Mouse (Mus musculus) MEL (cell line): ENCODE data around the gene Eloa. TPM values are rescaled to one million over a fixed set of nuclear protein-coding genes. Genes with fewer than 3 reads are reported as not detected.

Experiments
- DNase-seq: peaks from one replicate; pipeline ENCODE4 v3.0.0; 2011; ENCODE audit warnings: low read depth, low spot score
- H3K27ac ChIP-seq: 2 replicates; pipeline ENCODE4 v1.5.1; 2012; ENCODE audit warnings: low read depth, mild to moderate bottlenecking, control low read depth, low read length, moderate library complexity; ENCODE audit not compliant: control insufficient read depth
- H3K27me3 ChIP-seq, 2 experiments: fragments of 150-350 bp in 1 of 2; sonication (generic) in 1 of 2; 2 replicates each; pipeline ENCODE4 v1.6.1; 2012; ENCODE audit warnings: low read length in 2 of 2, mild to moderate bottlenecking in 2 of 2, improper control_type of control experiment in 1 of 2, moderate library complexity in 1 of 2; ENCODE audit not compliant: insufficient read depth in 2 of 2, control insufficient read depth in 1 of 2
- H3K36me3 ChIP-seq, 2 experiments: 2 replicates each; pipeline ENCODE4 v1.6.1; 2012 to 2014; ENCODE audit warnings: low read length in 2 of 2, improper control_type of control experiment in 1 of 2, inconsistent platforms in 1 of 2, mild to moderate bottlenecking in 1 of 2; ENCODE audit not compliant: insufficient read depth in 2 of 2, control insufficient read depth in 1 of 2
- H3K4me1 ChIP-seq, 2 experiments: fragments of 150-350 bp in 1 of 2; sonication (generic) in 1 of 2; 2 replicates each; pipeline ENCODE4 v1.6.1; 2012; ENCODE audit warnings: low read length in 2 of 2, improper control_type of control experiment in 1 of 2, mild to moderate bottlenecking in 1 of 2; ENCODE audit not compliant: insufficient read depth in 2 of 2, control insufficient read depth in 1 of 2
- H3K4me3 ChIP-seq, 2 experiments: fragments of 150-350 bp in 1 of 2; sonication (generic) in 1 of 2; 2 replicates each; pipeline ENCODE4 v1.5.1; 2012; ENCODE audit warnings: low read depth in 2 of 2, low read length in 2 of 2, mild to moderate bottlenecking in 2 of 2, moderate library complexity in 2 of 2, control low read depth in 1 of 2, improper control_type of control experiment in 1 of 2; ENCODE audit not compliant: control insufficient read depth in 1 of 2, insufficient read depth in 1 of 2
- H3K79me2 ChIP-seq: 2 replicates; pipeline ENCODE4 v1.6.1; 2012; ENCODE audit warnings: mild to moderate bottlenecking, low read length, moderate library complexity; ENCODE audit not compliant: control insufficient read depth, poor library complexity, insufficient read depth
- H3K9ac ChIP-seq: 2 replicates; pipeline ENCODE4 v1.6.1; 2012; ENCODE audit warnings: low read depth, mild to moderate bottlenecking, control low read depth, low read length, moderate library complexity; ENCODE audit not compliant: control insufficient read depth, poor library complexity, severe bottlenecking
- H3K9me3 ChIP-seq: fragments of 150-350 bp; sonication (generic); replicated peaks from 2 replicates; pipeline ENCODE4 v1.6.1; 2012; ENCODE audit warnings: mild to moderate bottlenecking, low read length, improper control_type of control experiment, moderate library complexity; ENCODE audit not compliant: insufficient read depth
- CHD1 ChIP-seq: IDR thresholded peaks from 2 replicates; pipeline ENCODE4 v1.6.1; 2012; ENCODE audit warnings: low read depth, mild to moderate bottlenecking, inconsistent platforms, low read length, improper control_type of control experiment
- CHD2 ChIP-seq: IDR thresholded peaks from 2 replicates; pipeline ENCODE4 v1.6.1; 2011; ENCODE audit warnings: low read length, improper control_type of control experiment
- E2F4 ChIP-seq: IDR thresholded peaks from 2 replicates; pipeline ENCODE4 v1.6.1; 2011; ENCODE audit warnings: low read depth, low read length, improper control_type of control experiment, borderline replicate concordance
- GATA1 ChIP-seq: IDR thresholded peaks from 2 replicates; pipeline ENCODE4 v1.6.1; 2011; ENCODE audit warnings: low read depth, low read length, improper control_type of control experiment
- KAT2A ChIP-seq: conservative IDR thresholded peaks from 2 replicates; pipeline ENCODE4 v1.6.1; 2012; ENCODE audit warnings: low read depth, low read length, improper control_type of control experiment, inconsistent platforms
- MAX ChIP-seq: IDR thresholded peaks from 2 replicates; pipeline ENCODE4 v1.6.1; 2011; ENCODE audit warnings: low read length, improper control_type of control experiment
- MAZ ChIP-seq: IDR thresholded peaks from 2 replicates; pipeline ENCODE4 v1.6.1; 2012; ENCODE audit warnings: low read depth, mild to moderate bottlenecking, inconsistent platforms, low read length, improper control_type of control experiment
- MYB ChIP-seq: IDR thresholded peaks from 2 replicates; pipeline ENCODE4 v1.6.1; 2011; ENCODE audit warnings: mild to moderate bottlenecking, low read depth, low read length, improper control_type of control experiment
- POLR2A ChIP-seq, 2 experiments: IDR thresholded peaks; 2 replicates each; pipeline ENCODE4 v1.6.1; 2011 to 2012; ENCODE audit warnings: low read length in 2 of 2, mild to moderate bottlenecking in 2 of 2, control low read depth in 1 of 2, improper control_type of control experiment in 1 of 2, low read depth in 1 of 2, moderate library complexity in 1 of 2; ENCODE audit not compliant: control insufficient read depth in 1 of 2, insufficient read depth in 1 of 2, poor library complexity in 1 of 2
- POLR2AphosphoS5 ChIP-seq: IDR thresholded peaks from 2 replicates; pipeline ENCODE4 v1.6.1; 2012; ENCODE audit warnings: low read depth, borderline replicate concordance, mild to moderate bottlenecking, inconsistent platforms, low read length, moderate library complexity, mixed read lengths
- SIN3A ChIP-seq: IDR thresholded peaks from 2 replicates; pipeline ENCODE4 v1.6.1; 2012; ENCODE audit warnings: low read length, improper control_type of control experiment, inconsistent platforms
- SMC3 ChIP-seq: IDR thresholded peaks from 2 replicates; pipeline ENCODE4 v1.6.1; 2011; ENCODE audit warnings: low read depth, low read length, improper control_type of control experiment
- TBP ChIP-seq: IDR thresholded peaks from 2 replicates; pipeline ENCODE4 v1.8.0; 2011; ENCODE audit warnings: low read depth, low read length, improper control_type of control experiment
- ZKSCAN1 ChIP-seq: IDR thresholded peaks from 2 replicates; pipeline ENCODE4 v1.6.1; 2012; ENCODE audit warnings: low read depth, mild to moderate bottlenecking, inconsistent platforms, low read length, improper control_type of control experiment, moderate library complexity
- polyA plus RNA-seq, 2 experiments: library from polyadenylated mRNA; stranded (reverse) in 1 of 2; unstranded in 1 of 2; fragments of >175 nt in 1 of 2; fragments of >200 nt in 1 of 2; gene quantifications; 2 replicates each; pipeline versions ENCODE4 v1.2.1 to v1.2.4; 2012; ENCODE audit warnings: low replicate concordance in 2 of 2, low read depth in 1 of 2; ENCODE audit not compliant: insufficient read length in 2 of 2, insufficient read depth in 1 of 2, missing spikeins in 1 of 2
- total RNA-seq: library from RNA; depleted of rRNA; stranded (reverse); fragments of 300-350 nt; gene quantifications from 2 replicates; pipeline ENCODE4 v1.2.3, GENCODE M21; 2012

The Eloa gene
- total and polyA plus RNA-seq, 3 experiments = 30.8 to 41.4 (median 34.1) TPM

DNA sequence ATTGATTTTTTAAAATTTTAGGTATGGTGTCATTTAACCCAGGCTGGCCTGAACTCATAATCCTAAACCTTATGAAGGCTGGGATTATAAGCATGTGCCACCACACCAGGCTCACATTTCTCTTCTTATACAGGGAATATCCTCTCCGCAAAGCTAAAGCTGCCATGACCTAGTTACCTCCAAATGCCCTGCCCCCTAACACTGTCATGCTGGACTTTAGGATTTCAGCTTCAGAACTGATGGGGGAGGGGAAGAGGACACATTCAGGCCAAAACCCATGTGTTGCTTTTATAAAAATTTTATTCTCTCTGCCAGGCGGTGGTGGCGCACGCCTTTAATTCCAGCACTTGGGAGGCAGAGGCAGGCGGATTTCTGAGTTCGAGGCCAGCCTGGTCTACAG, 27.6 kb downstream of the Eloa start:
- DNase-seq = no peak
- Histone ChIP-seq H3K27me3 (no peaks in the 10 kb centered on the region), H3K4me3 (no peak overlapping the region), H3K79me2 (no peaks in the 10 kb centered on the region), H3K9me3 (no peaks in the 10 kb centered on the region), H3K9ac (no peak overlapping the region), H3K27ac (no peak overlapping the region), H3K4me1 (0 out of 4 replicates have a peak, but pooled peaks cover 0 to 2% of the 10 kb centered on the region in 2 experiments), H3K36me3 (peaks cover 0 to 3% of the 10 kb centered on the region in 2 experiments; a peak in 1 of 4 replicates)
- TF ChIP-seq CHD2 = no peak
- no peak for TF ChIP-seq POLR2A (IDR thresholded peaks at IDR 0.05; ENCODE audit: control insufficient read depth in 1 of 2, insufficient read depth in 1 of 2, low read depth in 1 of 2, low read length in 2 of 2, poor library complexity in 1 of 2)
- TF ChIP-seq ZKSCAN1 = no peak
- no peak for TF ChIP-seq KAT2A
- no peak for TF ChIP-seq SIN3A
- no peak for TF ChIP-seq MAX
- TF ChIP-seq SMC3 = no peak
- TF ChIP-seq POLR2AphosphoS5 = no peak
- no peak for TF ChIP-seq MAZ
- TF ChIP-seq TBP = no peak
- TF ChIP-seq MYB = no peak

DNA sequence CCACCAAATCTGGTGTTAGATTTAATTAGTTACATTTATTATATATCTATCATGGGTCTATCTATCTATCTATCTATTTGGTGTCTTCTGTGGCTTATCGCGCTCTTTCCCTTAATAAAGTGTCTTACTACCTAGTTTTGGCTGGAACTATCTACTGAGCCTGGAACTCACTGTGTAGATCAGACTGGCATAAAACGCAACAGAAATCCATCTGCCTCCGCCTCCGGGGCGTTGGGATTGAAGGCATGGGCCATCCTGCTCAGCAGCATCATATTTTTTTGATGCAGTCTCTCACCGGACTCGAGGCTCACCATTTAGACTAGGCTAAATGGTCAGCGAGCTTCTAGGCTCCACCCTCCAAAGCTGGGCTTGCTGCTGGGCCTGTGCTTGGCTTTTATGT, 33.8 kb downstream of the Eloa start:
- peak; percentile 26 for DNase-seq
- peak overlapping the region; percentile 39 for H3K27ac ChIP-seq
- TF ChIP-seq GATA1 = peak; percentile 10; the same call in 1 of the 2 replicates
- TF ChIP-seq SMC3 = no peak
- TF ChIP-seq CHD1 = 0 out of 2 replicates have a peak, but pooled peaks have one; percentile 73
- 0 out of 2 replicates have a peak, but pooled peaks have one; percentile 3 for TF ChIP-seq E2F4

More for the DNA sequence above, 33.8 kb downstream of the Eloa start:
- Histone ChIP-seq H3K27me3 (no peaks in the 10 kb centered on the region), H3K79me2 (peaks cover 23% of the 10 kb centered on the region), H3K4me1 (peaks cover 6 to 31% of the 10 kb centered on the region in 2 experiments; a peak in 3 of 4 replicates), H3K36me3 (peaks cover 15 to 33% of the 10 kb centered on the region in 2 experiments), H3K4me3 (peak overlapping the region; percentile 67 to 83), H3K9ac (peak overlapping the region; percentile 71), H3K9me3 (no peaks in the 10 kb centered on the region)
